Mouse (Mus musculus) MEL (cell line): ENCODE data around the gene Sv2b. TPM values are rescaled to one million over a fixed set of nuclear protein-coding genes. Genes with fewer than 3 reads are reported as not detected.

Experiments
- DNase-seq: peaks from one replicate; pipeline ENCODE4 v3.0.0; 2011; ENCODE audit warnings: low read depth, low spot score
- H3K27ac ChIP-seq: 2 replicates; pipeline ENCODE4 v1.5.1; 2012; ENCODE audit warnings: low read depth, mild to moderate bottlenecking, control low read depth, low read length, moderate library complexity; ENCODE audit not compliant: control insufficient read depth
- H3K27me3 ChIP-seq, 2 experiments: fragments of 150-350 bp in 1 of 2; sonication (generic) in 1 of 2; 2 replicates each; pipeline ENCODE4 v1.6.1; 2012; ENCODE audit warnings: low read length in 2 of 2, mild to moderate bottlenecking in 2 of 2, improper control_type of control experiment in 1 of 2, moderate library complexity in 1 of 2; ENCODE audit not compliant: insufficient read depth in 2 of 2, control insufficient read depth in 1 of 2
- H3K36me3 ChIP-seq, 2 experiments: 2 replicates each; pipeline ENCODE4 v1.6.1; 2012 to 2014; ENCODE audit warnings: low read length in 2 of 2, improper control_type of control experiment in 1 of 2, inconsistent platforms in 1 of 2, mild to moderate bottlenecking in 1 of 2; ENCODE audit not compliant: insufficient read depth in 2 of 2, control insufficient read depth in 1 of 2
- H3K4me1 ChIP-seq, 2 experiments: fragments of 150-350 bp in 1 of 2; sonication (generic) in 1 of 2; 2 replicates each; pipeline ENCODE4 v1.6.1; 2012; ENCODE audit warnings: low read length in 2 of 2, improper control_type of control experiment in 1 of 2, mild to moderate bottlenecking in 1 of 2; ENCODE audit not compliant: insufficient read depth in 2 of 2, control insufficient read depth in 1 of 2
- H3K4me3 ChIP-seq, 2 experiments: fragments of 150-350 bp in 1 of 2; sonication (generic) in 1 of 2; 2 replicates each; pipeline ENCODE4 v1.5.1; 2012; ENCODE audit warnings: low read depth in 2 of 2, low read length in 2 of 2, mild to moderate bottlenecking in 2 of 2, moderate library complexity in 2 of 2, control low read depth in 1 of 2, improper control_type of control experiment in 1 of 2; ENCODE audit not compliant: control insufficient read depth in 1 of 2, insufficient read depth in 1 of 2
- H3K79me2 ChIP-seq: 2 replicates; pipeline ENCODE4 v1.6.1; 2012; ENCODE audit warnings: mild to moderate bottlenecking, low read length, moderate library complexity; ENCODE audit not compliant: control insufficient read depth, poor library complexity, insufficient read depth
- H3K9ac ChIP-seq: 2 replicates; pipeline ENCODE4 v1.6.1; 2012; ENCODE audit warnings: low read depth, mild to moderate bottlenecking, control low read depth, low read length, moderate library complexity; ENCODE audit not compliant: control insufficient read depth, poor library complexity, severe bottlenecking
- H3K9me3 ChIP-seq: fragments of 150-350 bp; sonication (generic); replicated peaks from 2 replicates; pipeline ENCODE4 v1.6.1; 2012; ENCODE audit warnings: mild to moderate bottlenecking, low read length, improper control_type of control experiment, moderate library complexity; ENCODE audit not compliant: insufficient read depth
- CHD1 ChIP-seq: IDR thresholded peaks from 2 replicates; pipeline ENCODE4 v1.6.1; 2012; ENCODE audit warnings: low read depth, mild to moderate bottlenecking, inconsistent platforms, low read length, improper control_type of control experiment
- CHD2 ChIP-seq: IDR thresholded peaks from 2 replicates; pipeline ENCODE4 v1.6.1; 2011; ENCODE audit warnings: low read length, improper control_type of control experiment
- CTCF ChIP-seq, 3 experiments: IDR thresholded peaks in 2 of 3; conservative IDR thresholded peaks in 1 of 3; 2 replicates each; pipeline ENCODE4 v1.5.1; 2011 to 2012; ENCODE audit warnings: low read length in 3 of 3, low read depth in 2 of 3, mild to moderate bottlenecking in 2 of 3, improper control_type of control experiment in 1 of 3, inconsistent platforms in 1 of 3, mixed read lengths in 1 of 3, moderate library complexity in 1 of 3; ENCODE audit not compliant: control insufficient read depth in 1 of 3, insufficient read depth in 1 of 3, poor library complexity in 1 of 3, severe bottlenecking in 1 of 3
- E2F4 ChIP-seq: IDR thresholded peaks from 2 replicates; pipeline ENCODE4 v1.6.1; 2011; ENCODE audit warnings: low read depth, low read length, improper control_type of control experiment, borderline replicate concordance
- GABPA ChIP-seq: IDR thresholded peaks from 2 replicates; pipeline ENCODE4 v1.6.1; 2012; ENCODE audit warnings: low read depth, mild to moderate bottlenecking, inconsistent platforms, low read length, improper control_type of control experiment, moderate library complexity
- GATA1 ChIP-seq: IDR thresholded peaks from 2 replicates; pipeline ENCODE4 v1.6.1; 2011; ENCODE audit warnings: low read depth, low read length, improper control_type of control experiment
- HCFC1 ChIP-seq: IDR thresholded peaks from 2 replicates; pipeline ENCODE4 v1.6.1; 2012; ENCODE audit warnings: low read depth, mild to moderate bottlenecking, inconsistent platforms, low read length, improper control_type of control experiment, moderate library complexity
- KAT2A ChIP-seq: conservative IDR thresholded peaks from 2 replicates; pipeline ENCODE4 v1.6.1; 2012; ENCODE audit warnings: low read depth, low read length, improper control_type of control experiment, inconsistent platforms
- MEF2A ChIP-seq: IDR thresholded peaks from 2 replicates; pipeline ENCODE4 v1.6.1; 2014; ENCODE audit warnings: low read depth, mild to moderate bottlenecking, inconsistent platforms, low read length, improper control_type of control experiment; ENCODE audit not compliant: poor library complexity, insufficient replicate concordance, severe bottlenecking; ENCODE audit errors: extremely low read depth
- MXI1 ChIP-seq: IDR thresholded peaks from 2 replicates; pipeline ENCODE4 v1.6.1; 2011; ENCODE audit warnings: mild to moderate bottlenecking, low read depth, low read length, improper control_type of control experiment
- NRF1 ChIP-seq: IDR thresholded peaks from 2 replicates; pipeline ENCODE4 v1.6.1; 2014; ENCODE audit warnings: low read depth, mild to moderate bottlenecking, inconsistent platforms, low read length, improper control_type of control experiment, moderate library complexity; ENCODE audit not compliant: poor library complexity, insufficient read depth, severe bottlenecking
- POLR2A ChIP-seq, 2 experiments: IDR thresholded peaks; 2 replicates each; pipeline ENCODE4 v1.6.1; 2011 to 2012; ENCODE audit warnings: low read length in 2 of 2, mild to moderate bottlenecking in 2 of 2, control low read depth in 1 of 2, improper control_type of control experiment in 1 of 2, low read depth in 1 of 2, moderate library complexity in 1 of 2; ENCODE audit not compliant: control insufficient read depth in 1 of 2, insufficient read depth in 1 of 2, poor library complexity in 1 of 2
- POLR2AphosphoS2 ChIP-seq: IDR thresholded peaks from 2 replicates; pipeline ENCODE4 v1.6.1; 2011; ENCODE audit warnings: low read length, improper control_type of control experiment
- USF1 ChIP-seq: IDR thresholded peaks from 2 replicates; pipeline ENCODE4 v1.6.1; 2014; ENCODE audit warnings: low read depth, mild to moderate bottlenecking, inconsistent platforms, low read length, improper control_type of control experiment, moderate library complexity
- USF2 ChIP-seq, 2 experiments: IDR thresholded peaks; 2 replicates each; pipeline ENCODE4 v1.6.1; 2011 to 2012; ENCODE audit warnings: improper control_type of control experiment in 2 of 2, low read length in 2 of 2, borderline replicate concordance in 1 of 2, inconsistent platforms in 1 of 2, low read depth in 1 of 2, mild to moderate bottlenecking in 1 of 2; ENCODE audit not compliant: insufficient read depth in 1 of 2
- ZC3H11A ChIP-seq: IDR thresholded peaks from 2 replicates; pipeline ENCODE4 v1.6.1; 2012; ENCODE audit warnings: low read depth, mild to moderate bottlenecking, inconsistent platforms, low read length, improper control_type of control experiment
- ZMIZ1 ChIP-seq: IDR thresholded peaks from 2 replicates; pipeline ENCODE4 v1.6.1; 2012; ENCODE audit warnings: low read depth, mild to moderate bottlenecking, inconsistent platforms, low read length, improper control_type of control experiment, moderate library complexity
- ZNF384 ChIP-seq: IDR thresholded peaks from 2 replicates; pipeline ENCODE4 v1.6.1; 2012; ENCODE audit warnings: low read depth, mild to moderate bottlenecking, inconsistent platforms, low read length, improper control_type of control experiment
- polyA plus RNA-seq, 2 experiments: library from polyadenylated mRNA; stranded (reverse) in 1 of 2; unstranded in 1 of 2; fragments of >175 nt in 1 of 2; fragments of >200 nt in 1 of 2; gene quantifications; 2 replicates each; pipeline versions ENCODE4 v1.2.1 to v1.2.4; 2012; ENCODE audit warnings: low replicate concordance in 2 of 2, low read depth in 1 of 2; ENCODE audit not compliant: insufficient read length in 2 of 2, insufficient read depth in 1 of 2, missing spikeins in 1 of 2
- total RNA-seq: library from RNA; depleted of rRNA; stranded (reverse); fragments of 300-350 nt; gene quantifications from 2 replicates; pipeline ENCODE4 v1.2.3, GENCODE M21; 2012

Gene Sv2b
- total and polyA plus RNA-seq, 3 experiments, result not detected

- Histone ChIP-seq H3K27me3 (peaks cover 2 to 3% of the 10 kb centered on the region in 2 experiments; a peak in 3 of 4 replicates), H3K9ac (no peak overlapping the region), H3K79me2 (no peaks in the 10 kb centered on the region), H3K4me1 (no peaks in the 10 kb centered on the region), H3K4me3 (no peak overlapping the region), H3K9me3 (no peaks in the 10 kb centered on the region), H3K36me3 (no peaks in the 10 kb centered on the region), H3K27ac (no peak overlapping the region)
- TF ChIP-seq HCFC1 (no peak), ZMIZ1 (no peak), KAT2A (no peak), MXI1 (no peak), CHD1 (no peak), E2F4 (no peak), POLR2AphosphoS2 (no peak), USF1 (no peak), GABPA (no peak), GATA1 (no peak), CTCF (IDR thresholded peaks at IDR 0.05 in 2 of 3, conservative IDR thresholded peaks at IDR 0.05 in 1 of 3; ENCODE audit: control insufficient read depth in 1 of 3, insufficient read depth in 1 of 3, low read depth in 2 of 3, low read length in 3 of 3, poor library complexity in 1 of 3, severe bottlenecking in 1 of 3) (no peak), USF2 (IDR thresholded peaks at IDR 0.05; ENCODE audit: borderline replicate concordance in 1 of 2, insufficient read depth in 1 of 2, low read depth in 1 of 2, low read length in 2 of 2) (no peak), NRF1 (no peak), MEF2A (no peak)
- DNase-seq, result no peak
These were observed 41.8 kb downstream of the Sv2b start for GRCm38 (mm10) chr7:75267236-75267635.

DNA sequence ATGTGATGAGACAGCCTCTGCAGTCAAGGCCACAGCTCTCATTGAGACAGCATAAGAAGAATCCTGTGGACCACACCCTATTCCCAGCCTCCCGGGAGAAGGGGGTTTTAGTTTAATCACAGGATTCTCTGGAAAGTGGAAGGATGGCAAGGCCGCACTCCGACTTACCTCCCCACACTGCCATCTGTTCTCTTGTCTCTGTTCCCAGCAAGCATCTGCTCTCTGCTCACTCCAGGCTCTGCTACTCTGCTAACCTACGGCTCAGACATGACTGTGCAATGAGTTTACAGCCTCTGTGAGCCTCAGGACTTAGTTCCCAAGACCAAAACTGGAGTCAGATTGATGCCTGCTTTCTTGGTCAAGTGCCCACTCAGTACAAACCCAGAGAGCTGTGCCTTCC, 43.8 kb downstream of the Sv2b start:
- no peak for DNase-seq
- H3K4me1 ChIP-seq, result no peaks in the 10 kb centered on the region
- H3K9me3 ChIP-seq, result no peaks in the 10 kb centered on the region
- H3K9ac ChIP-seq, result no peak overlapping the region
- peaks cover 2 to 3% of the 10 kb centered on the region in 2 experiments; a peak in 3 of 4 replicates for H3K27me3 ChIP-seq
- no peak for TF ChIP-seq KAT2A
- no peak for TF ChIP-seq ZC3H11A
- no peaks in the 10 kb centered on the region for H3K79me2 ChIP-seq
- H3K36me3 ChIP-seq, result no peaks in the 10 kb centered on the region
- no peak overlapping the region for H3K27ac ChIP-seq
- H3K4me3 ChIP-seq, result no peak overlapping the region

DNA sequence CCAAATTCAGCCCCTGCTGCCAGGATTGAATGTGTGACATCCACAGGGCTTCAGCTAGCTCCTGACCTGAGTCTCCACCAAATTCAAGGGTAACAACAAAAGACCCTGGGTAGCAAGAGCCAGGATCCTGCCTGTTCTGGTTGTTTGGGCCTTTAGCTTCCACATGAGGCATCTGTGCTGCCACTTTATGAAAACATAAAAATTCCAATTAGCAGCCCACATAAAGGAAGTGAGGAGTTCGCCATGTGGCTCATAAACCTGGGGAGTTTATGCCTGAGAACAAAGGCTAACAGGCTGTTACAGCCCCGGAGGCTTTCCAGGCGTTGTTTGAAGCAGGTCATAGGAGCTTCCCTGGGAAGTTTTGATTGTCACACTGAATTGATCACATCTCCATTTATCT, 49.1 kb downstream of the Sv2b start:
- H3K4me1 ChIP-seq, result no peaks in the 10 kb centered on the region
- H3K27ac ChIP-seq, result no peak overlapping the region
- no peak for DNase-seq
- no peak overlapping the region for H3K4me3 ChIP-seq
- no peak overlapping the region for H3K9ac ChIP-seq
- H3K36me3 ChIP-seq, result no peaks in the 10 kb centered on the region
- H3K27me3 ChIP-seq, result no peaks in the 10 kb centered on the region
- no peaks in the 10 kb centered on the region for H3K9me3 ChIP-seq
- TF ChIP-seq ZNF384, result no peak
- no peak for TF ChIP-seq CHD2
- TF ChIP-seq POLR2A (IDR thresholded peaks at IDR 0.05; ENCODE audit: control insufficient read depth in 1 of 2, insufficient read depth in 1 of 2, low read depth in 1 of 2, low read length in 2 of 2, poor library complexity in 1 of 2), result no peak
- no peak for TF ChIP-seq HCFC1
- no peaks in the 10 kb centered on the region for H3K79me2 ChIP-seq
